Mouse (Mus musculus): ENCODE results near the gene Ank3. TPM values are rescaled to one million over a fixed set of nuclear protein-coding genes. Genes with fewer than 3 reads are reported as not detected.

Ank3 gene
- polyA plus RNA-seq, 1 experiment from 2014 or later, result 18.0 TPM

DNA sequence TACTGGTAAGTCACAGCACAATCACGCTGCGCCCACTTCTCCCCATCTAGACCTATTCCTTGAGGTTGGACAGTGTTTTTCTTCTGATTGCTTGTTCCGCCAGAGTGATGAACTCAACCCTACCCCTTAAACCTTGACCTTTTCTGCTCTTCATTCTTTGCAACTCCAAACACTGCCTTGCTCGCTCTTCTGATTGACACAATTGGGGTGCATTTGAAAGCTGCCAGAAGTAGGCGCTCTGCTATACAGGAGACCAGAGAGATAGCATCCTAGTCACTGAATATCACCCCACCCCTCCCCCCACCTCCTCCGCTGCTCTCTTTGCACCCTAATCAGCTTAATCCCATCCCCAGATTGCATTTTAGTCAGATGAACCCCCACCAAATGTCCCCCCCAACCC is 670.7 kb downstream of the Ank3 start:
- Histone ChIP-seq H3K27ac (no peak overlapping the region), H3K9me3 (no peaks in the 10 kb centered on the region), H3K27me3 (no peaks in the 10 kb centered on the region), H3K36me3 (no peaks in the 10 kb centered on the region), H3K4me1 (no peaks in the 10 kb centered on the region), H3K4me2 (no peak overlapping the region), H3K9ac (no peak overlapping the region), H3K4me3 (no peak overlapping the region)
- 47% methylated on average over 6 of the region's 6 CpGs for WGBS
- ATAC-seq (ENCODE audit: borderline replicate concordance, extremely low read depth, low FRiP score, low TSS enrichment), result no peak

GRCm38 (mm10) chr10:70071334-70071733 is 672.8 kb downstream of the Ank3 start:
- Histone ChIP-seq H3K27me3 (no peaks in the 10 kb centered on the region), H3K27ac (no peak overlapping the region), H3K4me2 (no peak overlapping the region), H3K9ac (no peak overlapping the region), H3K4me1 (no peaks in the 10 kb centered on the region), H3K4me3 (no peak overlapping the region), H3K36me3 (no peaks in the 10 kb centered on the region), H3K9me3 (no peaks in the 10 kb centered on the region)
- WGBS, result 86% methylated on average over 4 of the region's 4 CpGs
- no peak for ATAC-seq (ENCODE audit: borderline replicate concordance, extremely low read depth, low FRiP score, low TSS enrichment)

Other genes starting within 250 kb of the Ank3 start
- 15.7 and 16.8 TPM in 2 replicates for gene Rhobtb1, start 247.3 kb upstream of the Ank3 start, polyA plus RNA-seq (2015; fragmentation: Nextera tagmentation; extraction: Ambion mirVana)
- gene A930033H14Rik, start 185.7 kb upstream of the Ank3 start, polyA plus RNA-seq (2015; fragmentation: Nextera tagmentation; extraction: Ambion mirVana), result 1.3 and 1.6 TPM in 2 replicates
- gene Cdk1, start 45.8 kb upstream of the Ank3 start, polyA plus RNA-seq (2015; fragmentation: Nextera tagmentation; extraction: Ambion mirVana), result 634 and 641 TPM in 2 replicates